Mouse (Mus musculus): ENCODE measurements around the gene Scly. TPM values are rescaled to one million over a fixed set of nuclear protein-coding genes. Genes with fewer than 3 reads are reported as not detected.

Scly gene
- polyA plus RNA-seq, 1 experiment: 30.2 TPM

GRCm38 (mm10) chr1:91313251-91313650, 15.1 kb downstream of the Scly start:
- Histone ChIP-seq H3K4me1 (ENCODE audit: control insufficient read depth, insufficient read depth, insufficient read length, low read length) (no peaks in the 10 kb centered on the region), H3K27me3 (ENCODE audit: control insufficient read depth, insufficient read depth, low read length) (no peaks in the 10 kb centered on the region), H3K4me3 (ENCODE audit: low read depth, low read length) (no peak overlapping the region), H3K36me3 (ENCODE audit: control insufficient read depth, insufficient read depth, low read length) (peaks cover 41% of the 10 kb centered on the region), H3K27ac (ENCODE audit: insufficient read depth, low read depth, low read length) (peak overlapping the region; percentile 47)
- 71% methylated on average over 5 of the region's 5 CpGs for WGBS
- no peak for TF ChIP-seq POLR2A (IDR thresholded peaks at IDR 0.05; ENCODE audit: low read depth, low read length)
- TF ChIP-seq CTCF (IDR thresholded peaks at IDR 0.05; ENCODE audit: extremely low read depth, insufficient read length, insufficient replicate concordance, low read depth, low read length): no peak

- WGBS: 74% methylated on average over 6 of the region's 6 CpGs
- H3K4me1 ChIP-seq (ENCODE audit: control insufficient read depth, insufficient read depth, insufficient read length, low read length): no peaks in the 10 kb centered on the region
- TF ChIP-seq CTCF (IDR thresholded peaks at IDR 0.05; ENCODE audit: extremely low read depth, insufficient read length, insufficient replicate concordance, low read depth, low read length) (no peak), POLR2A (IDR thresholded peaks at IDR 0.05; ENCODE audit: low read depth, low read length) (no peak)
- no peaks in the 10 kb centered on the region for H3K27me3 ChIP-seq (ENCODE audit: control insufficient read depth, insufficient read depth, low read length)
- no peak overlapping the region for H3K27ac ChIP-seq (ENCODE audit: insufficient read depth, low read depth, low read length)
- H3K36me3 ChIP-seq (ENCODE audit: control insufficient read depth, insufficient read depth, low read length): peaks cover 19% of the 10 kb centered on the region
- no peak overlapping the region for H3K4me3 ChIP-seq (ENCODE audit: low read depth, low read length)
These were observed 19.5 kb downstream of the Scly start for GRCm38 (mm10) chr1:91317656-91318055.

GRCm38 (mm10) chr1:91321760-91322438, 23.8 kb downstream of the Scly start, which contains the start of gene Espnl:
TSS of gene Espnl (plus strand) at chr1:91322075.
- Histone ChIP-seq H3K4me3 (ENCODE audit: low read depth, low read length) (no peak within 1 kb of the TSS), H3K27ac (ENCODE audit: insufficient read depth, low read depth, low read length) (no peak within 1 kb of the TSS), H3K4me1 (ENCODE audit: control insufficient read depth, insufficient read depth, insufficient read length, low read length) (no peaks in the 10 kb centered on the region), H3K36me3 (ENCODE audit: control insufficient read depth, insufficient read depth, low read length) (peaks cover 4% of the 10 kb centered on the region; the same call in 1 of the 2 replicates), H3K27me3 (ENCODE audit: control insufficient read depth, insufficient read depth, low read length) (no peaks in the 10 kb centered on the region)
- TF ChIP-seq POLR2A (IDR thresholded peaks at IDR 0.05; ENCODE audit: low read depth, low read length) (no peak), CTCF (IDR thresholded peaks at IDR 0.05; ENCODE audit: extremely low read depth, insufficient read length, insufficient replicate concordance, low read depth, low read length) (no peak)
- WGBS: 39% methylated on average over 19 of the region's 19 CpGs

GRCm38 (mm10) chr1:91324646-91325045, 26.5 kb downstream of the Scly start:
- Histone ChIP-seq H3K36me3 (ENCODE audit: control insufficient read depth, insufficient read depth, low read length) (no peaks in the 10 kb centered on the region), H3K4me3 (ENCODE audit: low read depth, low read length) (no peak overlapping the region), H3K4me1 (ENCODE audit: control insufficient read depth, insufficient read depth, insufficient read length, low read length) (no peaks in the 10 kb centered on the region), H3K27me3 (ENCODE audit: control insufficient read depth, insufficient read depth, low read length) (no peaks in the 10 kb centered on the region), H3K27ac (ENCODE audit: insufficient read depth, low read depth, low read length) (no peak overlapping the region)
- WGBS: 81% methylated on average over 2 of the region's 2 CpGs
- TF ChIP-seq POLR2A (IDR thresholded peaks at IDR 0.05; ENCODE audit: low read depth, low read length): no peak
- TF ChIP-seq CTCF (IDR thresholded peaks at IDR 0.05; ENCODE audit: extremely low read depth, insufficient read length, insufficient replicate concordance, low read depth, low read length): no peak

- H3K36me3 ChIP-seq (ENCODE audit: control insufficient read depth, insufficient read depth, low read length): no peaks in the 10 kb centered on the region
- no peaks in the 10 kb centered on the region for H3K4me1 ChIP-seq (ENCODE audit: control insufficient read depth, insufficient read depth, insufficient read length, low read length)
- H3K27me3 ChIP-seq (ENCODE audit: control insufficient read depth, insufficient read depth, low read length): no peaks in the 10 kb centered on the region
- WGBS: 61% methylated on average over 4 of the region's 4 CpGs
- no peak overlapping the region for H3K27ac ChIP-seq (ENCODE audit: insufficient read depth, low read depth, low read length)
- TF ChIP-seq POLR2A (IDR thresholded peaks at IDR 0.05; ENCODE audit: low read depth, low read length): no peak
- no peak for TF ChIP-seq CTCF (IDR thresholded peaks at IDR 0.05; ENCODE audit: extremely low read depth, insufficient read length, insufficient replicate concordance, low read depth, low read length)
- no peak overlapping the region for H3K4me3 ChIP-seq (ENCODE audit: low read depth, low read length)
These were observed 27.4 kb downstream of the Scly start for GRCm38 (mm10) chr1:91325488-91326042.

GRCm38 (mm10) chr1:91332102-91332501, 34.0 kb downstream of the Scly start:
- Histone ChIP-seq H3K4me1 (ENCODE audit: control insufficient read depth, insufficient read depth, insufficient read length, low read length) (no peaks in the 10 kb centered on the region), H3K4me3 (ENCODE audit: low read depth, low read length) (no peak overlapping the region), H3K27me3 (ENCODE audit: control insufficient read depth, insufficient read depth, low read length) (no peaks in the 10 kb centered on the region), H3K27ac (ENCODE audit: insufficient read depth, low read depth, low read length) (no peak overlapping the region), H3K36me3 (ENCODE audit: control insufficient read depth, insufficient read depth, low read length) (no peaks in the 10 kb centered on the region)
- no peak for TF ChIP-seq CTCF (IDR thresholded peaks at IDR 0.05; ENCODE audit: extremely low read depth, insufficient read length, insufficient replicate concordance, low read depth, low read length)
- no peak for TF ChIP-seq POLR2A (IDR thresholded peaks at IDR 0.05; ENCODE audit: low read depth, low read length)
- 51% methylated on average over 4 of the region's 4 CpGs for WGBS

- no peak overlapping the region for H3K27ac ChIP-seq (ENCODE audit: insufficient read depth, low read depth, low read length)
These were observed 35.4 kb downstream of the Scly start for GRCm38 (mm10) chr1:91333582-91333981.

More at GRCm38 (mm10) chr1:91333582-91333981, 35.4 kb downstream of the Scly start:
- Histone ChIP-seq H3K36me3 (ENCODE audit: control insufficient read depth, insufficient read depth, low read length) (no peaks in the 10 kb centered on the region), H3K27me3 (ENCODE audit: control insufficient read depth, insufficient read depth, low read length) (no peaks in the 10 kb centered on the region), H3K4me1 (ENCODE audit: control insufficient read depth, insufficient read depth, insufficient read length, low read length) (no peaks in the 10 kb centered on the region), H3K4me3 (ENCODE audit: low read depth, low read length) (no peak overlapping the region)
- TF ChIP-seq POLR2A (IDR thresholded peaks at IDR 0.05; ENCODE audit: low read depth, low read length) (no peak), CTCF (IDR thresholded peaks at IDR 0.05; ENCODE audit: extremely low read depth, insufficient read length, insufficient replicate concordance, low read depth, low read length) (no peak)

Data from small intestine, adult 2 months (tissue).